Mouse (Mus musculus): ENCODE measurements around the gene Nck2.

GRCm38 (mm10) chr1:43414228-43414627 is 30.2 kb upstream of the Nck2 start:
- TF ChIP-seq EP300 (optimal IDR thresholded peaks at IDR 0.05), result no peak
- TF ChIP-seq CTCF (IDR thresholded peaks at IDR 0.05; ENCODE audit: low read depth), result no peak

Data from stomach, postnatal 0 days (tissue).